Mouse (Mus musculus) CH12.LX (cell line): Measurements from ENCODE around the gene Kirrel3. TPM values are rescaled to one million over a fixed set of nuclear protein-coding genes. Genes with fewer than 3 reads are reported as not detected.

Source experiments
- DNase-seq: peaks from one replicate; pipeline ENCODE4 v3.0.0-alpha.2; 2013; ENCODE audit errors: extremely low read depth
- H3K27ac ChIP-seq: 2 replicates; pipeline ENCODE4 v1.5.1; 2012; ENCODE audit warnings: low read depth, mild to moderate bottlenecking, control low read depth, moderate library complexity; ENCODE audit not compliant: insufficient read depth
- H3K27me3 ChIP-seq: replicated peaks from 2 replicates; pipeline ENCODE3; 2012; ENCODE audit warnings: inconsistent platforms
- H3K36me3 ChIP-seq, 2 experiments: replicated peaks in 1 of 2; 2 replicates each; pipeline versions ENCODE3 to v1.6.1; 2012; ENCODE audit warnings: inconsistent platforms in 1 of 2, low read length in 1 of 2, mild to moderate bottlenecking in 1 of 2, mixed read lengths in 1 of 2, moderate library complexity in 1 of 2; ENCODE audit not compliant: control insufficient read depth in 1 of 2, insufficient read depth in 1 of 2
- H3K4me1 ChIP-seq, 2 experiments: 2 replicates each; pipeline ENCODE4 v1.6.1; 2012; ENCODE audit warnings: inconsistent platforms in 1 of 2, moderate library complexity in 1 of 2; ENCODE audit not compliant: insufficient read depth in 2 of 2, control insufficient read depth in 1 of 2
- H3K4me2 ChIP-seq: 2 replicates; pipeline ENCODE4 v1.6.1; 2012; ENCODE audit warnings: low read depth, mild to moderate bottlenecking, control low read depth; ENCODE audit not compliant: poor library complexity, insufficient read depth, severe bottlenecking
- H3K4me3 ChIP-seq, 3 experiments: fragments of 150-350 bp in 1 of 3; sonication (generic) in 1 of 3; replicated peaks in 1 of 3; 2 replicates each; pipeline versions ENCODE3 to v1.5.1; 2011 to 2012; ENCODE audit warnings: low read depth in 2 of 3, low read length in 2 of 3, mild to moderate bottlenecking in 2 of 3, moderate library complexity in 2 of 3, control low read depth in 1 of 3, improper control_type of control experiment in 1 of 3, inconsistent platforms in 1 of 3, mixed read lengths in 1 of 3; ENCODE audit not compliant: poor library complexity in 1 of 3
- H3K79me2 ChIP-seq: replicated peaks from 2 replicates; pipeline ENCODE4 v1.6.1; 2012; ENCODE audit warnings: mild to moderate bottlenecking, moderate library complexity; ENCODE audit not compliant: control insufficient read depth, poor library complexity, insufficient read depth, severe bottlenecking; ENCODE audit errors: extremely low read depth
- H3K9ac ChIP-seq: 2 replicates; pipeline ENCODE4 v1.6.1; 2012; ENCODE audit warnings: low read depth, mild to moderate bottlenecking, control low read depth, moderate library complexity; ENCODE audit not compliant: insufficient read depth
- H3K9me3 ChIP-seq: replicated peaks from 2 replicates; pipeline ENCODE3; 2012; ENCODE audit warnings: low read length, inconsistent platforms, mixed read lengths
- BHLHE40 ChIP-seq: IDR thresholded peaks from 2 replicates; pipeline ENCODE4 v1.6.1; 2011; ENCODE audit warnings: mild to moderate bottlenecking, low read depth, low read length, improper control_type of control experiment
- ELF1 ChIP-seq: IDR thresholded peaks from 2 replicates; pipeline ENCODE4 v1.6.1; 2014; ENCODE audit warnings: low read depth, mild to moderate bottlenecking, inconsistent platforms, low read length, improper control_type of control experiment
- EP300 ChIP-seq: IDR thresholded peaks from 2 replicates; pipeline ENCODE4 v1.6.1; 2011; ENCODE audit warnings: low read length, improper control_type of control experiment
- GABPA ChIP-seq: IDR thresholded peaks from 2 replicates; pipeline ENCODE4 v1.6.1; 2012; ENCODE audit warnings: low read depth, low read length, improper control_type of control experiment, inconsistent platforms; ENCODE audit not compliant: insufficient replicate concordance
- JUN ChIP-seq: IDR thresholded peaks from 2 replicates; pipeline ENCODE4 v1.6.1; 2011; ENCODE audit warnings: low read depth, mild to moderate bottlenecking, low read length, improper control_type of control experiment, moderate library complexity; ENCODE audit not compliant: insufficient read depth
- KAT2A ChIP-seq: IDR thresholded peaks from 2 replicates; pipeline ENCODE4 v1.6.1; 2012; ENCODE audit warnings: low read length, improper control_type of control experiment, inconsistent platforms; ENCODE audit not compliant: insufficient replicate concordance
- MAZ ChIP-seq: IDR thresholded peaks from 2 replicates; pipeline ENCODE4 v1.6.1; 2012; ENCODE audit warnings: low read depth, mild to moderate bottlenecking, inconsistent platforms, low read length, improper control_type of control experiment, moderate library complexity
- MEF2A ChIP-seq: IDR thresholded peaks from 2 replicates; pipeline ENCODE4 v1.6.1; 2014; ENCODE audit warnings: low read depth, mild to moderate bottlenecking, inconsistent platforms, low read length, improper control_type of control experiment, borderline replicate concordance
- MYC ChIP-seq: IDR thresholded peaks from 2 replicates; pipeline ENCODE4 v1.6.1; 2011; ENCODE audit warnings: low read depth, mild to moderate bottlenecking, improper control_type of control experiment, low read length
- POLR2A ChIP-seq: IDR thresholded peaks from 2 replicates; pipeline ENCODE4 v1.6.1; 2011; ENCODE audit warnings: low read depth, mild to moderate bottlenecking, improper control_type of control experiment, low read length
- POLR2AphosphoS2 ChIP-seq: IDR thresholded peaks from 2 replicates; pipeline ENCODE4 v1.6.1; 2011; ENCODE audit warnings: low read depth, low read length, improper control_type of control experiment
- RAD21 ChIP-seq: IDR thresholded peaks from 2 replicates; pipeline ENCODE4 v1.6.1; 2011; ENCODE audit warnings: low read depth, mild to moderate bottlenecking, low read length, improper control_type of control experiment, moderate library complexity
- SIN3A ChIP-seq: IDR thresholded peaks from 2 replicates; pipeline ENCODE4 v1.6.1; 2012; ENCODE audit warnings: low read length, improper control_type of control experiment, inconsistent platforms
- TBP ChIP-seq: conservative IDR thresholded peaks from 2 replicates; pipeline ENCODE4 v1.6.1; 2011; ENCODE audit warnings: low read depth, low read length, improper control_type of control experiment
- TCF12 ChIP-seq: IDR thresholded peaks from 2 replicates; pipeline ENCODE4 v1.6.1; 2014; ENCODE audit warnings: low read depth, mild to moderate bottlenecking, inconsistent platforms, low read length, improper control_type of control experiment
- USF1 ChIP-seq: IDR thresholded peaks from 2 replicates; pipeline ENCODE4 v1.6.1; 2014; ENCODE audit warnings: low read depth, mild to moderate bottlenecking, inconsistent platforms, low read length, improper control_type of control experiment
- USF2 ChIP-seq: conservative IDR thresholded peaks from 2 replicates; pipeline ENCODE4 v1.6.1; 2011; ENCODE audit warnings: low read depth, low read length, improper control_type of control experiment
- ZMIZ1 ChIP-seq: IDR thresholded peaks from 2 replicates; pipeline ENCODE4 v1.6.1; 2012; ENCODE audit warnings: low read depth, mild to moderate bottlenecking, inconsistent platforms, low read length, improper control_type of control experiment
- dilution Hi-C: fragments of 300-500 bp; cut with MboI; formaldehyde crosslinking; loops from 2 replicates; pipeline ENCODE4 v1.14.3; 2020; ENCODE audit warnings: low sequenced_read_pairs; ENCODE audit not compliant: extremely low pct_unique_long_range_greater_than_20kb, extremely low pct_ligation_motif_present
- in situ Hi-C: fragments of 300-500 bp; cut with MboI; formaldehyde crosslinking; loops from 3 replicates; pipeline ENCODE4 v1.14.3; 2019; ENCODE audit warnings: low sequenced_read_pairs, low pct_ligation_motif_present, low pct_unique_long_range_greater_than_20kb, mixed read lengths
- polyA plus RNA-seq: library from polyadenylated mRNA; unstranded; fragments of >175 nt; gene quantifications from 2 replicates; pipeline ENCODE4 v1.2.1, GENCODE M21; 2012; ENCODE audit warnings: low read depth; ENCODE audit not compliant: insufficient read length
- total RNA-seq, 2 experiments: library from RNA; depleted of rRNA; stranded (reverse); fragments of 300-350 nt in 1 of 2; fragments of >200 nt in 1 of 2; gene quantifications; 2 replicates each; pipeline ENCODE4 v1.2.3; 2012 to 2014

The Kirrel3 gene
- total and polyA plus RNA-seq, 3 experiments: not detected

DNA sequence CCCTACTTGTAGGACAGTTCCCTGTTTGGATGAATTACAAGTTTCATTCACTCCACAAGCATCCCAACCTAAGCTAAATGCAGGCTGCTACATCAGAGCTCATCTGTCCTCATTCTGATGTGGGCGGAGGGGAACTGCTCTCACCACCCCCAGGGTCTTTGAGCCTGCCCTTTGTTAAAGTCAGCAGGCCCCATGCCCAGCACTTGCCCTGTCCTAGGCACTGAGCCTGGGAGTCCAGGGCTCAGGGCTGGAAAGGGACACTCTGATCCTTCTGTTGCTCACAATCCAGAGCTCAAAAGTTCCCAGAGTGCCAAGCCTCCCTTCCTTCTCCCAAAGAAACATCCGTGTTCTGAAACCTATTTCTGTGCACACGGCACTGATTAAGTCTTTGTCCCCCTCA, 422.3 kb downstream of the Kirrel3 start:
- Histone ChIP-seq H3K9me3 (no peaks in the 10 kb centered on the region), H3K4me3 (no peak overlapping the region), H3K4me2 (no peak overlapping the region), H3K27me3 (peaks cover 74% of the 10 kb centered on the region), H3K36me3 (no peaks in the 10 kb centered on the region), H3K4me1 (no peaks in the 10 kb centered on the region), H3K9ac (no peak overlapping the region), H3K79me2 (no peaks in the 10 kb centered on the region), H3K27ac (no peak overlapping the region)
- DNase-seq: no peak
- in situ Hi-C loops: no loop called here
- no peak for TF ChIP-seq TBP
- dilution Hi-C loops: no loop called here

- dilution Hi-C loops: no loop called here
- peaks cover 74% of the 10 kb centered on the region for H3K27me3 ChIP-seq
- in situ Hi-C loops: no loop called here
- H3K9ac ChIP-seq: no peak overlapping the region
- no peaks in the 10 kb centered on the region for H3K9me3 ChIP-seq
- H3K27ac ChIP-seq: no peak overlapping the region
- TF ChIP-seq MYC: no peak
- no peak for TF ChIP-seq JUN
- TF ChIP-seq POLR2A: no peak
- no peak for TF ChIP-seq SIN3A
- no peak for TF ChIP-seq POLR2AphosphoS2
- TF ChIP-seq RAD21: no peak
- no peak for TF ChIP-seq BHLHE40
- no peak for TF ChIP-seq EP300
- TF ChIP-seq ZMIZ1: no peak
- TF ChIP-seq USF1: no peak
- no peak for TF ChIP-seq USF2
- no peak for TF ChIP-seq GABPA
- no peak for TF ChIP-seq MAZ
- no peak for TF ChIP-seq ELF1
- no peak for TF ChIP-seq TBP
- TF ChIP-seq TCF12: no peak
- TF ChIP-seq MEF2A: no peak
- TF ChIP-seq KAT2A: no peak
- DNase-seq: no peak
- H3K79me2 ChIP-seq: no peaks in the 10 kb centered on the region
- H3K4me3 ChIP-seq: no peak overlapping the region
- H3K36me3 ChIP-seq: no peaks in the 10 kb centered on the region
- H3K4me1 ChIP-seq: no peaks in the 10 kb centered on the region
- no peak overlapping the region for H3K4me2 ChIP-seq
Observed at GRCm38 (mm10) chr9:34911838-34912237, 426.1 kb downstream of the Kirrel3 start.
